Mouse (Mus musculus) limb, embryonic 14.5 days (tissue): ENCODE data around the gene Arid3a. TPM values are rescaled to one million over a fixed set of nuclear protein-coding genes. Genes with fewer than 3 reads are reported as not detected.
A peak's percentile ranks its signal among the peaks of the same experiment; 100 is the strongest.

ENCODE experiments used
- ATAC-seq: fragments of 200-750 bp; cut with Nextera tagmentation; 2 replicates; pipeline ENCODE4 v1.8.0; 2017; ENCODE audit warnings: low read depth, moderate number of reproducible peaks, moderate TSS enrichment; ENCODE audit not compliant: low FRiP score
- DNase-seq: peaks from one replicate; pipeline ENCODE4 v3.0.0-alpha.2; 2015; ENCODE audit warnings: low spot score
- H3K27ac ChIP-seq: fragments of 300-500 bp; sonication (generic); replicated peaks from 2 replicates; pipeline ENCODE4 v1.5.1; 2014; ENCODE audit warnings: low read depth, mild to moderate bottlenecking, low read length, moderate library complexity, mixed read lengths
- H3K27me3 ChIP-seq: fragments of 300-500 bp; sonication (generic); 2 replicates; pipeline ENCODE4 v1.6.1; 2014; ENCODE audit warnings: low read length, mixed read lengths; ENCODE audit not compliant: control insufficient read depth, insufficient read depth
- H3K36me3 ChIP-seq: fragments of 300-500 bp; sonication (generic); 2 replicates; pipeline ENCODE4 v1.6.1; 2014; ENCODE audit warnings: mild to moderate bottlenecking, low read length, moderate library complexity, mixed read lengths; ENCODE audit not compliant: control insufficient read depth, insufficient read depth
- H3K4me1 ChIP-seq: fragments of 300-500 bp; sonication (generic); 2 replicates; pipeline ENCODE4 v1.6.1; 2014; ENCODE audit warnings: antibody characterized with exemption, low read length, mixed read lengths; ENCODE audit not compliant: control insufficient read depth, insufficient read depth
- H3K4me2 ChIP-seq: fragments of 300-500 bp; sonication (generic); replicated peaks from 2 replicates; pipeline ENCODE4 v1.6.1; 2014; ENCODE audit warnings: low read depth, mild to moderate bottlenecking, low read length, moderate library complexity; ENCODE audit not compliant: severe bottlenecking
- H3K4me3 ChIP-seq: fragments of 300-500 bp; sonication (generic); replicated peaks from 2 replicates; pipeline ENCODE4 v1.5.1; 2014; ENCODE audit warnings: low read length
- H3K9ac ChIP-seq: fragments of 300-500 bp; sonication (generic); 2 replicates; pipeline ENCODE4 v1.6.1; 2014; ENCODE audit warnings: mild to moderate bottlenecking, low read depth, low read length, moderate library complexity; ENCODE audit not compliant: severe bottlenecking
- H3K9me3 ChIP-seq: fragments of 300-500 bp; sonication (generic); 2 replicates; pipeline ENCODE4 v1.6.1; 2016; ENCODE audit warnings: low read length; ENCODE audit not compliant: control insufficient read depth
- POLR2A ChIP-seq: fragments of 200-500 bp; IDR thresholded peaks from 2 replicates; pipeline ENCODE4 v1.8.0; 2012; ENCODE audit warnings: inconsistent platforms, mild to moderate bottlenecking, moderate library complexity, borderline replicate concordance; ENCODE audit not compliant: insufficient read depth, insufficient read length; ENCODE audit errors: extremely low read depth
- whole genome bisulfite sequencing: fragments of 180-500 bp; shearing (Covaris S2); extraction: QIAGEN DNeasy Blood & Tissue Kit; methylation state at CpG from one replicate; pipeline ENCODE4 v1.1.7; 2014; 5-methylcytosine and 5-hydroxymethylcytosine counted together
- polyA plus RNA-seq, 2 experiments: library from polyadenylated mRNA; depleted of rRNA in 1 of 2; stranded (reverse) in 1 of 2; unstranded in 1 of 2; fragments of >200 nt; fragmentation: Nextera tagmentation in 1 of 2; extraction: Ambion mirVana in 1 of 2; gene quantifications; 2 replicates each; pipeline versions ENCODE4 v1.2.1 to v1.2.3; 2012 to 2014

Arid3a gene
- polyA plus RNA-seq, 2 experiments = 5.0 to 8.6 TPM

- no peak for TF ChIP-seq POLR2A
- H3K4me1 ChIP-seq = peaks cover 37% of the 10 kb centered on the region
- DNase-seq (no peak), ATAC-seq (no peak)
- no peak overlapping the region for H3K4me3 ChIP-seq
- H3K27me3 ChIP-seq = no peaks in the 10 kb centered on the region
- H3K9ac ChIP-seq = no peak overlapping the region
- H3K9me3 ChIP-seq = no peaks in the 10 kb centered on the region
- H3K4me2 ChIP-seq = no peak overlapping the region
- no peak overlapping the region for H3K27ac ChIP-seq
- H3K36me3 ChIP-seq = peaks cover 55% of the 10 kb centered on the region
- WGBS = 63% methylated on average over 6 of the region's 6 CpGs
Measured at GRCm38 (mm10) chr10:79933861-79934260, 7.0 kb downstream of the Arid3a start.

- H3K27ac ChIP-seq = 0 out of 2 replicates have a peak overlapping the region, but pooled peaks have one; percentile 26
- DNase-seq (peak; percentile 59), ATAC-seq (peak; percentile 35)
- H3K9ac ChIP-seq = no peak overlapping the region
- WGBS = 58% methylated on average over 13 of the region's 13 CpGs
- TF ChIP-seq POLR2A = no peak
- no peaks in the 10 kb centered on the region for H3K9me3 ChIP-seq
- peaks cover 55% of the 10 kb centered on the region for H3K36me3 ChIP-seq
- H3K4me3 ChIP-seq = no peak overlapping the region
- H3K4me2 ChIP-seq = no peak overlapping the region
- no peaks in the 10 kb centered on the region for H3K27me3 ChIP-seq
- H3K4me1 ChIP-seq = peaks cover 32% of the 10 kb centered on the region
Measured at GRCm38 (mm10) chr10:79934272-79934721, 7.5 kb downstream of the Arid3a start.

GRCm38 (mm10) chr10:79934794-79935569, 8.1 kb downstream of the Arid3a start:
- WGBS = 82% methylated on average over 16 of the region's 16 CpGs
- DNase-seq = no peak
- Histone ChIP-seq H3K27me3 (no peaks in the 10 kb centered on the region), H3K27ac (0 out of 2 replicates have a peak overlapping the region, but pooled peaks have one; percentile 26), H3K9me3 (no peaks in the 10 kb centered on the region), H3K4me2 (no peak overlapping the region), H3K9ac (no peak overlapping the region), H3K4me3 (no peak overlapping the region), H3K36me3 (peaks cover 55% of the 10 kb centered on the region), H3K4me1 (peaks cover 30% of the 10 kb centered on the region)
- no peak for TF ChIP-seq POLR2A
- ATAC-seq = no peak

- H3K4me2 ChIP-seq = no peak overlapping the region
- peaks cover 51% of the 10 kb centered on the region for H3K36me3 ChIP-seq
- 60% methylated on average over 10 of the region's 10 CpGs for WGBS
- no peak for DNase-seq
- TF ChIP-seq POLR2A = no peak
- H3K4me1 ChIP-seq = peaks cover 30% of the 10 kb centered on the region
- no peaks in the 10 kb centered on the region for H3K27me3 ChIP-seq
- ATAC-seq = no peak
- H3K27ac ChIP-seq = 0 out of 2 replicates have a peak overlapping the region, but pooled peaks have one; percentile 22
- H3K9me3 ChIP-seq = no peaks in the 10 kb centered on the region
- no peak overlapping the region for H3K4me3 ChIP-seq
- no peak overlapping the region for H3K9ac ChIP-seq
Measured at GRCm38 (mm10) chr10:79936284-79936910, 9.6 kb downstream of the Arid3a start.

GRCm38 (mm10) chr10:79936911-79937441, 10.1 kb downstream of the Arid3a start:
- H3K9me3 ChIP-seq = no peaks in the 10 kb centered on the region
- H3K4me3 ChIP-seq = no peak overlapping the region
- no peak for ATAC-seq
- 68% methylated on average over 25 of the region's 27 CpGs for WGBS
- 0 out of 2 replicates have a peak overlapping the region, but pooled peaks have one; percentile 22 for H3K27ac ChIP-seq
- no peak for DNase-seq
- H3K27me3 ChIP-seq = no peaks in the 10 kb centered on the region
- TF ChIP-seq POLR2A = no peak
- peaks cover 49% of the 10 kb centered on the region for H3K36me3 ChIP-seq
- H3K4me2 ChIP-seq = no peak overlapping the region
- H3K4me1 ChIP-seq = peaks cover 27% of the 10 kb centered on the region
- no peak overlapping the region for H3K9ac ChIP-seq
